Mouse (Mus musculus) cerebellum, postnatal 14 days (tissue): ENCODE results near the gene Pou6f1.
"Not testable (repeated sequence)": the region's sequence is repeated elsewhere in the genome, so short reads cannot be mapped to it uniquely, and the experiment has no call there.

Source experiments
- DNase-seq, 2 experiments: peaks; one replicate each; pipeline ENCODE4 v3.0.0; 2021; ENCODE audit warnings: mixed read lengths in 2 of 2

The Pou6f1 gene

DNA sequence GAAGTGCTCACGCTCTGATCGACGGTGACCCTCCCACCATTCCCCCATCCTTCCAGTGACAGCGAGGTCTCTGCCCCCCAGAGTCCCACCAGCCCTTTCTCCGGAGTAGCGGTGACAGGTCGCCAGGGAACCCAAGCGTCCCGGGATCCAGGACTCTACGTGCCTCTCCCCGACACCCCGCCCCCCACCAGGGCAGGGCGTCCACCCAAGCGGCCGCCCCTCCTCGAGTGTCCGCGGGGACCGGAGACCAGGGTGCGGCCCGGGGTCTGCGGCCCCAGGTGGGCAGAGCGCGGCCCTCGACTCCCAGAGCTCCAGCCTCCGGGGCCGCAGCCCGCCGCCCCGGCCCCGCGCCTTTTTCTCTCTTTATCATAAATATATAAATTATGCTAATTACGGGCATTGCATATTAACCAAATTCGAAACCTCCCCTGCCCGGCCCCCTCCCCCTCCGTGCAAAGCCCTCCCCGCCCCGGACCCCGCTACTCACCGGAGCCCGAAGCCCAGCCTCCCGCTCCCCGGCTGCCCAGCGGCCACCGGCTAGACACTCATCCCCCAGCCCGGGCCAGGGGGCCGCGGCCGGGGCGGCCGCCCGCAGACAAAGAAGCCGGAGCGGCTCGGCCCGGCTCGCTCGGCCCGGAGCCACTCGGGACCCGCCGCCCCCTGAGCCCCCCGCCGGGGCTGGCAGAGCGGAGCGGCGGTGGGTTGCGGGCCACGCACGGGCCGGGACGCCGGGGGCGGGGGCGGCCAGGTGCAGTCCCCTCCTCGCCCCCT, at the start of gene Pou6f1:
Gene Pou6f1 (minus strand): TSS at position 709 of the 771 bp plus-strand sequence.
- peak; percentile 69 to 77 for DNase-seq

- peak; percentile 51 to 56 for DNase-seq
Observed at GRCm38 (mm10) chr15:100646161-100646560, 46.4 kb upstream of the Pou6f1 start.

GRCm38 (mm10) chr15:100642451-100642850, 42.7 kb upstream of the Pou6f1 start:
- DNase-seq, result no peak

DNA sequence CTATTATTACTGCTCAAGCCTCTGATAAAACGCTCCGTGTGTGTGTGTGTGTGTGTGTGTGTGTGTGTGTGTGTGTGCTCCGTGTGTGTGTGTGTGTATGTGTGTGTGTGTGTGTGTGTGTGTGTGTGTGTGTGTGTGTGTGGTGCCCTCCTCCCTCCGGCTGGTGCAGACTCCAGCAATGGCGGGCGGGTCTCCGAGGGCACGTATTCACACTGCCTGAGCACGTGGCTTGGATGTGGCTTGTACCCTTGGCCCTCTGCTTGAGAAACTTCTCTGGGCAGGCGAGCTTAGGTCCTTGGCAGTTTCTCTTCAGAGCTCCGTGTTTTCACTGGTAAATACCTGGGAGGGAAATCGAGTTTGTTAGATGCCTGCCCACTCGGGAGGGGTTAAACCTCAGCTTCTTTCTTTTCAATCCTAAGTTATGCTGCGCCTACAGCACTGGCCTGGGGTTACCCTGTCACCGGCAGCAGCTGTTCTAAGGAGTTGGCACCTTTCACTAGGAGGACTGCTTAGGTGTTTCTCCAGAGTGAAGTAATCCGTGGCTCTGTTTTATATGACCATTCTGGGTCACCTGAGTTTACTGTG, 41.5 kb upstream of the Pou6f1 start:
- no peak for DNase-seq

DNA sequence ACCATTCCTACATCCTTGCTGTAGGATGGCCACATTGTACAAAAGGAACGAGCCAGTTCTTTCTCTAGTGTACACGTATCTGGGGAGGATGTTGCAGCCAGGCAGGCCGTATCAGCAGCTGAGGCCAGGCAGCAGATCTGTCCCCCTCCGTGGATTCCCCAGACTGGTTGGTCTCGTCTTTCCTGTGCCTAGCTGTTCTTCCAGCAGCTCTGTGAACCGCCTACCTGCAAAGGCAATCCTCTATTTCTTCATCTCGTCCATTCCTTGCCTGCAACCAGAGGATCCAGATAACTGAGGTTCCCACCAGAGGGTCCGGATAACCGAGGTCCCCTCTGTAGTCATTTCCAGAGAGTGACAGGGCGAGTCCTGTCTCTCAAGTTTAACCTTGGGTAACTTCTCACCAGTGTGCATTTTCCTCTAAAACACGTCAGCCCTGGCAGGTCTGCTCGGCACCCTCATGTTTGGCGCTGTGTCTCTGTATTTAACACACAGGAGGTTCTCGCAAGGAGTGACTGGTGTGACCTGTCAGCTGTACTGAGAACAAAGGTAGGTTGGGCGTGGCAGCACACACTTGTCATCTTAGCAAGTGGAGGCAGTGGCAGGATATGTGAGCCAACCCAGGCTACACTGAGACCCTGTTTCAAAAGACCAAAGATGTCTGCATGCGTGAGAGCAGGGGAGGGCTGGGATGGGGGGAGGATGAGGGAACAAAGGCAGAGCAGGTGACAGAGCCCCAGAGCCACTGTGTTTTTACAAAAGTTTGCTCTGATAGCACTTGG, 40.4 kb upstream of the Pou6f1 start:
- no peak for DNase-seq

- peak in 1 of 2 experiments; percentile 40 for DNase-seq
Observed at GRCm38 (mm10) chr15:100637661-100638060, 37.9 kb upstream of the Pou6f1 start.

DNA sequence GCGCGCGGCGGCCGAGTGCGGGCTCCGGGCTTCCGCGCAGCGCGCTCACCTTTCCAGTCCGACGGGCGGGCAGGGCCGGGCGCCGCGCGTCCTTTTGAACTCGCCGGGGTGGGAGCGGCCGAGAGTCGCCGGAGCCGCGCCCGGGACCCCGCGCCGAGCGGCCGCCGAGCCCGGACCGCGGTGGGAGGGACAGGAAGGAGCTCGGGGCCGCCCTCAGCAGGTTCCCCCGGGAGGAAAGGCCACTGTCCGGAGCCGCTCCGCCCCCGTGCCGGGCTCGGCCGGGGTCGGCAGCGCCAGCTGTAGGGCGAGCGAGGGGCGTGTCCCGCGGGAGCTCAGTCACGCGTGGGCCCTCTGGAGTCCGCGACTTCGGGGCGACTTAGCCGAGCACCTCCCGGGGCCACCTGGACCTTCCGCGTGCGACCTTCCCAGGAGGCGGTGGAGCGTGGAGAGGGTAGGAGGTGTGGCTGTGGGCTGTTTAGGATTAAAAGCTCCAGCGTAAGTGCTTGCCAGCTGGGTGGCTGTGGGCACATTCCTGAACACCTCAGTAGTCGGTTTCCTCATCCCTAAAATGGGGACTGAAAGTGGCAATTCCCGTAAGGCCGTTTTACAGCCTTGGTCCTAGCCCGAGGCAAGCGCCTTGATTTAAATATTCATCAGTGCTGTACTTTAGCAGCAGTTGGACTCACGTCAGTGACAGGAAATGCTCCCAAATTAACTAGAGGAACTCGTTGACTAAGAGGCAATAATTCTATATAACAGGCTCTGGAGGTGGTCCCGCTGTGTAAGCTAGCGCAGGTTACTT, 37.1 kb upstream of the Pou6f1 start, which contains the start of gene Smagp:
Gene Smagp (minus strand): TSS at position 241 of the 802 bp plus-strand sequence.
- DNase-seq, result no peak

GRCm38 (mm10) chr15:100635851-100636645, 36.3 kb upstream of the Pou6f1 start:
- DNase-seq, result no peak

GRCm38 (mm10) chr15:100635239-100635638, 35.5 kb upstream of the Pou6f1 start:
- no peak for DNase-seq

- no peak for DNase-seq
Observed at GRCm38 (mm10) chr15:100633341-100633740, 33.6 kb upstream of the Pou6f1 start.

DNA sequence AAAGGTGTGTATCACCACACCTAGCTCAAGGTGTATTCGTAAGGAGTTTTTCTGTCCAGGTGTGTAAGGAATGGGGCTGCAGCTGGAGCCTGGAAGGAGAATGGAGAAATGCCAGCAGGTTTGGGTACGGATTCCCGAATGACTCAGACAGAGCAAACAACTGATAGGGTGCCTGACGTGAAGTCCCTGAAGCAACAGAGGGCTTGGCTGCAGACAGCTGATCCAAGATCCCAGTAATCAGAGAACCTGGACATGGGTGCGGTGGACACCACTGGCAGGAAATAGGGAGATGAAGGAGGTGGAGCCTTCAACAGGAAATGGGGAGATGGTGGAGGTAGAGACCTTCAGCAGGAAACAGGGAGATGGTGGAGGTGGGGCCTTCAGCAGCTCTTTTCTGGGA, 32.5 kb upstream of the Pou6f1 start:
- no peak for DNase-seq

GRCm38 (mm10) chr15:100631454-100632170, 31.8 kb upstream of the Pou6f1 start:
- DNase-seq, result no peak

GRCm38 (mm10) chr15:100630126-100630525, 30.3 kb upstream of the Pou6f1 start:
- no peak for DNase-seq

DNA sequence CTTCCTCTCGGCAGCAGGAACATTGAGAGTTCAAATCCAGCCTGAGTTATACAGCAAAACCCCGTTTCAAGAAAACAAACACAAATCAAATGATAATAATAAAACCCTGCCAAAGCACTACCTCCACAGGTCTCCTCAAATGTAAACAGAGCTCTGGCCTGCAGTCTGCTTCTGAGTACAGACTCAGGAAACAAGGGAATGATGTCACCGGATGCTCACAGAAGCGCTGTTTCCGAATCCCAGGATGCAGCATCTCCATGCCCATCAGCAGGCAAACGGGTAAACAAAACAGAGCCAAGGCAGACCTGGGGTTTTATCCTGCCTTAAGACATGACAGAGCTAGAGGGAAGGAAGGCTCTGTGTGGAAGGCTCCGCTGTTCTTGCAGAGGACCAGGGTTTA, 29.0 kb upstream of the Pou6f1 start:
- no peak for DNase-seq

- no peak for DNase-seq
Observed at GRCm38 (mm10) chr15:100627774-100628370, 28.1 kb upstream of the Pou6f1 start.

DNA sequence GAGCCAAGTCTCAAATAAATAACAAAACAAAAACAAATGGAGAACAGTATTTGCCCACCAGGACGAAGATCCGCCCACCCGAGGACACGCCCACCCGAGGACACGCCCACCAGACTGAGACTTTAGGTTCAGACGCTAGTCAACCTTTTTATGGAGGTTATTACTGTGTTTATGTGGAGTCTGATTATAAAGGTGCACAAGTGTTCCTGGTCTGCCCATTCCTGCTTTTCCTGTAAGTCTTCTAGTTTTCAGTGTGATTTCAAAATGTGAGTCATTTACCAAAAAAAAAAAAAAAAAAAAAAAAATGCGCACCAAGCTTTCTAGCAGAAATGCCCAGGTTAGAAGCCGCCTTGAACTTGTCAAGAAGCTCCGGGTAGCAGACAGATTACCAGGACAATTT, 27.5 kb upstream of the Pou6f1 start:
- no peak for DNase-seq

- no peak for DNase-seq
Observed at GRCm38 (mm10) chr15:100624435-100624834, 24.7 kb upstream of the Pou6f1 start.

DNA sequence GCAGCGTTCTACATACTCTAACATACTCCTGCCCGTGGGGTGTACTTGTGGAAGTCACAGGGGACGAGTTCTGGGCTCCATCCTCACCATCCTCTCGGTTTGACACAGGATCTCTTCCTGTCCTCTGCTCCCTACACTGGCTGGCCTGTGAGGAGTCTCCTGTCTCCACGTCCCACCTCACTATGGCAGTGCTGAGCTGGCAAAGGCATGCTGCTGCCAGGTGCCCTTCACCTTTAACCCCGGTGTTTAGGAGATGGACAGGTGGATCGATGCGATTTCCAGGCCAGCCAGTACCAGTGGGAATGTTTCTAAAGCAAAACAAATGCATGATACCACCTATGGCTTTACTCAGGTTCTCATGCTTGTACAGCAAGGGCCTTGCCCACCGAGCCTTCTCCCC, 24.0 kb upstream of the Pou6f1 start:
- DNase-seq, result no peak

GRCm38 (mm10) chr15:100622164-100622563, 22.4 kb upstream of the Pou6f1 start:
- DNase-seq, result no peak

DNA sequence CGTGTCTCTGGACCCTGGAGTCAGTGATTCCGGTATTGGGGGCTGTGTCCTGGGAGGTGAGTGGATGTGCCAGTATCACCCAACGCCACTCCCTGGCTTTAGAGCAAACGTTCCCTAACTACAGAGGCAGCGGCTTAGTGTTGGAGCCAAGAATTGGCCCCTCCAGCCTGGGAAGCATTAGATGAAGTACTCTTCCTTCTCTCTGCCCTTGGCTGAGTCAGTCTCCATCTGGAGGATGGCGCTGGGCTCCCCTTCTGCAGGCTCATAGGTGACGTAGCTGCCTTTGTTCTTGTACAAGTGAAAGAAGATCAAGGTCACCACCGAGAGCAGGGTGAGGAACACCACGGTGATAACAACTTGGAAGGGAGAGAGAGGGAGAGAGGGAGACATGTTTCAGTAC, 21.9 kb upstream of the Pou6f1 start:
- DNase-seq, result not testable (repeated sequence)

DNA sequence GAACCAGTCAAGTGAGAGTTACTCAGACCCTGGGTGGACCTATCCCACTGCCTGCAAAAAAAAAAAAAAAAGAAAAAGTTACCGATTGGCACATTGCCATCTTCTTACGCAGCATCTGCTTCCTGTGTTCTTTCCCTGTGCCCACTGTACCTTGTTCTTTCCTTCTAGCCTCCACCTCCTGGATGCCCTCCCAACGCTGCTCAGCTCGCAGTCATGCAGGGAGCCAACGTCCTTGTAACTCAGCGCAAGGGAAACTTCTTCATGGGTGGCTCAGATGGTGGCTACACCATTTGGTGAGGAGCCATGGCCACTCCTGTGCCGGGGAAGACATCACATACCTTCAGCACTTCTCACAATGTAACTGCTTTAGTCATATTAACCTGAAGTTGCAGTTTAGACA, 19.4 kb upstream of the Pou6f1 start:
- DNase-seq, result no peak
